Mouse (Mus musculus): ENCODE data around the gene Erg.

Erg gene

DNA sequence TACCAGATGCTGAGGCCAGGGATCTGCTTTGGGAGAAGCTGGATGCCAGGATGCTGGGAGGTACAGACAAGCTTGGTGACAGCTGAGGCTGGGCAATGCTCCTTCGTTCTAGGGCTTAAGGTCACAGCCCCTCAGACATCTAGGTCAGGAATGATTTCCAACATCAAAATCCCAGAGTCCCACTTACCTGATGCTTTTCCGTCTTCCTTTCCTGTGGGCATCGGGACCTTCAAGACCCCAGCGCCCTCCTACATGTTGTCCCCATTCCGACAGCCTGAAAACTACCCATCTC is at the start of gene Erg:
TSS of gene Erg (minus strand) at position 283 of the 292 bp plus-strand sequence.
- no peak for DNase-seq (ENCODE audit: low read depth, low spot score)

DNA sequence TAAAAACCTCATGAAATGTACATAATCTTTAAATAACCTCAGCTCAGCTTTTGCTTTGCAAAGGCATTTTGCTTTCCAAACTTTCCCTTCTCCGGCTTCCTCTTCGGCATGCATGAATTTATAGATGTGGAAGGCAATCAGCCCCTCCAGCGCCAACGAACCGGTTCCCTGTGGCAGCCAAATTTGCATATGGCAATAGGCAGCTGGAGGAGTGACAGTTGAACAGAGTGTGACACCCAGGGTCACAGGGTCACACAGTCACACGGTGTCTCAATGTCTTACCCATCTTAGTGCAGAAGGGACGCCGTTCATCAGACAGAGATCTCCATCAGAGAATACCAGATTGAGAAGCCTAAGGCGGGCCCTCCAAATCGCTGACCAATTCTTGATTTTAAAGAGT is 45.4 kb upstream of the Erg start:
- DNase-seq (ENCODE audit: low read depth, low spot score) = no peak

GRCm38 (mm10) chr16:95623876-95624770 is 37.7 kb upstream of the Erg start:
- no peak for DNase-seq (ENCODE audit: low read depth, low spot score)

- no peak for DNase-seq (ENCODE audit: low read depth, low spot score)
Observed at GRCm38 (mm10) chr16:95623056-95623455, 36.7 kb upstream of the Erg start.

GRCm38 (mm10) chr16:95619859-95620325 is 33.5 kb upstream of the Erg start:
- DNase-seq (ENCODE audit: low read depth, low spot score) = no peak

GRCm38 (mm10) chr16:95618206-95618605 is 31.8 kb upstream of the Erg start:
- DNase-seq (ENCODE audit: low read depth, low spot score) = no peak

- DNase-seq (ENCODE audit: low read depth, low spot score) = no peak
Observed at GRCm38 (mm10) chr16:95617720-95618119, 31.3 kb upstream of the Erg start.

GRCm38 (mm10) chr16:95615579-95615978 is 29.2 kb upstream of the Erg start:
- no peak for DNase-seq (ENCODE audit: low read depth, low spot score)

- DNase-seq (ENCODE audit: low read depth, low spot score) = no peak
Observed at GRCm38 (mm10) chr16:95614482-95614881, 28.1 kb upstream of the Erg start.

DNA sequence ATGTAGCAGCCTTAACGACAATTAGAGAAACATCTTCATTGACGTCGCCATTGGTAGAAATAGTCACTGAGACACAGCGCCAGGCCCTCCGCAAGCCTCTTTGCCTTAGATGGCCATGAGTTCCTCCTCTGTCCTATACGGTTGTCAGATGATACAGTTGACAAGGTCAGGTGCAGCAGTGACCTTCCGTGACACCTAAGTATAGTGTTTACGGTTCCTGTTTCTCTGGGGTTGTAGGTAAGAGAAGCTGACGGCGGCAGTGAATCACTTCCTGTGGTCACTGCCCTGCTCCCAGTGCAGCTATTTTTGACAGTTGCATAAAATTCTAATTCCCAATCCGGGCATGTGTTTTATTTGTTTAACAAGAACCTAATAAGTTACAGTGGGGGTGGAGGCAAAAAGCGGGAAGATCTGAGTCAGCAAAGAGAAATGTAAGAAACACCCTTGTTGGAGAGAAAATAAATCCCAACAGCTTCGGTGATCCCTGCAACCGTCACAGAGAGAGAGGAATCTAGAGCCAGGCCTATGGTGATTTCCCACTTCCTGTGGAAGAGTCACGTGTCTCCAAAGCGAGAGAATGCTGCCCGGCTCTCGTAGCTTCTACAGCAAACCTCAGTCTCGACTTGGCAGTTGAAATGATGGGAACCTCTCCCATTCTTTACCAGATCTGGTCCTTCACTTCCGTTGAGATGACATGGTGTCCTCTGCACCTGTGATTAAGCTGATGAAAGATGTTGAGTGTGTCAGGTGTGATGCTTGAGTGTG is 25.8 kb upstream of the Erg start:
- no peak for DNase-seq (ENCODE audit: low read depth, low spot score)

DNA sequence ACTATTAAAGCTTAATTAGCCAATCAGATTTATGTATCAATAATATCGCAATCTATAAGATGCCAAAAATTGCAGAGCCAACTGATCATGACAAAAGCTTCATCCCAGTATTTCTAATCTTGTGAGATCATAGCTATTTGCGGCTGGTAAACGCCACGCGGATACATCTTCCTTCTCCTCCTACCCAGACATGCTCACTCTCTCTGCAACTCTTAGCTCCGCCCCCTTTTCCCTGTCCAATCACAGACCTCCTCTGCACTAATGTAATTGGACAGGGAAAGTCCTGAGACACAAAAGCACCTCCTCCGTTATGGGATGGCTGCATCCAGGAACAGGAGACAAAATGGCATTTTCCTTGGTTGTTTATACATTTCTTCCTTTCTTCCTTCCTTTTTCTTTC is 22.2 kb upstream of the Erg start:
- DNase-seq (ENCODE audit: low read depth, low spot score) = no peak

- peak; percentile 44 for DNase-seq (ENCODE audit: low read depth, low spot score)
Observed at GRCm38 (mm10) chr16:95605304-95605703, 18.9 kb upstream of the Erg start.

DNA sequence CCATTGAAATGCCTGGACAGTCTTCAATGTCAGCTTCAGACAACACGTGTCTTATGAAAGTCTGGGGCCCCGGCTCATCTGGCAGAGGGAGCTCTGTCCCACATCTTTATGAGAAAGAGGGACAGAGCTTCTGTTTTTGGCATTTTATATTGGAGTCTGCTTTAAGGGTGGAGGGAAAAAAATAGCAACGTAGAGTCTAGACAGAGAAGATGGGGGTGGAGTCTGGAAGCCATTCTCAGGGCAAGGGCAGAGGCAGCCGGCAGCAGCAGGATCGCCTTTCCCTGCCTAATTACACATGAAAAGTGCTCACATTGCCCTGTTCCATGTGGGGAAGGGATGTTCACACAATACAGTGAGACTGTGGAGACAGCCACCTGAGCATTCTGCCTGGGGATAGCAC is 16.1 kb upstream of the Erg start:
- DNase-seq (ENCODE audit: low read depth, low spot score) = no peak

GRCm38 (mm10) chr16:95601807-95602206 is 15.4 kb upstream of the Erg start:
- no peak for DNase-seq (ENCODE audit: low read depth, low spot score)

DNA sequence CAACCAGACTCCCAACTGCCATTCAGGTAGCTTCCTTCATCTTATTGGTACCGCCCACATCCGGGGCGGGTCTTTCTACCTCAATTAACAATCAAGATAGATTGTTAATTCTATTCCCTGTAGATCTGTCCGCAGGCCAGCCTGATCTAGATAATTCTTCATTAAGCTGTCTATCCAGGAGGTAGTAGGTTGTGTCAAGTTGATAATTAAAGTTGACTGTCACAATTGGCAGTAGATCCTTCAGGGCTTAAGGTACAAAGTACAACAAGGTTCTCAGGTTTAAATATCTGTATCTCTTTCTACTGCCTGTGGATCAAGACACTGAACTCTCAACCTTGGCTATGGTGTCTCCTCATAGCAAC is 14.8 kb upstream of the Erg start:
- DNase-seq (ENCODE audit: low read depth, low spot score) = no peak

- no peak for DNase-seq (ENCODE audit: low read depth, low spot score)
Observed at GRCm38 (mm10) chr16:95600572-95601218, 14.3 kb upstream of the Erg start.

- DNase-seq (ENCODE audit: low read depth, low spot score) = no peak
Observed at GRCm38 (mm10) chr16:95598930-95599329, 12.5 kb upstream of the Erg start.

DNA sequence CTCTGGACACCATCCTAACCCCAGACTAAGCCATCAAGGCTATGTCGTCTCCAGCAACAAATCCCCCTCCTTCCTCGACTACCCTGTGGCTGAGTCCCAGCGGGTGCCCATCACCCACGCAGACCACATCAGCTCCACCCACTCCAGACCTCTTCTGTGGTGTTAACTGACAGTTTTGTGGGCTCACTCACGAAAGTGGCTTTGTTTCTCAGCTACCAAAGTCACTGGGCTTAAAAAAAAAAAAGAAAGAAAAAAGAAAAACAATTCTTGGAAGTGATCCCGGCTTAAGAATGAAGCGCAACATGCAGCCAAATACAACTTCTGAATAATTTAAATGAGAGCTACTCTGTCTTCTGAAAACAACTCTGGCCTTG is 11.2 kb upstream of the Erg start:
- no peak for DNase-seq (ENCODE audit: low read depth, low spot score)

DNA sequence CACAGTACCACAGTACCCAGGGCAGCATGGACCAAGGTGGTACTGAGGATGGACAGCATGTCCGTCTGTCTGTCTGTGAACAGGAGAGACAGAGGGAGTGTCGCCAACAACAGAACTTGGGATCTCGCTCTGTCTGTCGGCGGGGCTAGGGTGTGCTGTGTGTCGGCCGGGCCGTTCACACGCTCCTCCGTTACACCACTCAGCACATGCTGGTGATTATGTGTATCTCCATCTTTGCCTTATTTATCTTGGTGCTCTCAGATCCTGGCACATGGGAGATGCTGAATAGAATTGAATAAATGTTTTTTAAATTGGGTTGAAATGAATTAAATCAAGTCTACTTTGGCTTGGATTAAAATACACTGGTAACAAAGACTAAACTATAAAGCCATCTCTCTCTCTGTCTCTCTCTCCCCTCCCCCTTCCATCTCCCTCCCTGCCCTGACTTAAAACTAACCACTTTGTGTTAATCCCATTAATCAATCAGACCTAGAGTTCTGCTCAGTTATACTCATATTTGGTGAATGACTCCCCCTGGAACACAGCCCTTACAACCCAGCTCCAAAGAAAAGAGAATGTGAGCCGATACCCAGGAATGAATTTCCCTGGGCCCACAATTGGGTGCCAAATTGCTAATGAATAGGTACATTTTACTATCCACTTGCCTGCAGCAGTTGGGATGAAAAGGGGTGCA is 10.6 kb upstream of the Erg start:
- DNase-seq (ENCODE audit: low read depth, low spot score) = no peak

GRCm38 (mm10) chr16:95588849-95589248 is 2.5 kb upstream of the Erg start:
- DNase-seq (ENCODE audit: low read depth, low spot score) = no peak

DNA sequence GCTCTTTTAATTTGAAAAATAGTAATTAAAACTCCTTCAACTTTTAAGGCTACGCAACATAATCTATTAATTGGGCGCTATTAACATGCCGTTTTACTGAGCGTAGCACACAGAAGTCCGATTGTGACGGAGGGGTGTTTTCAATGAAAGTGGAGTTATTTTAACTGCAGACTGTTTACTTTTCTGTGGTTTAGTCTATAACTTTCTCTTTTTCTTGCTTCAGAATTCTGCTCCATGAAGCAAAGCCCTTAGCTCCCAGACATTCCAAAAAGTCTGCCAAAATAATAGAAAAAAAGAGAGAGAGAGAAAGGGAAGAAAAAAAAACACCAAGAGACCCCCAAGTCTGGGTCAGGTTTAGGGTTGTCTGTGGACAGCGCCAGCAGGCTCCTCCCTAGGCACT is 333 bp upstream of the Erg start:
- DNase-seq (ENCODE audit: low read depth, low spot score) = no peak
